Mouse (Mus musculus) forebrain, embryonic 10.5 days (tissue): ENCODE measurements around the gene Nkpd1. TPM values are rescaled to one million over a fixed set of nuclear protein-coding genes. Genes with fewer than 3 reads are reported as not detected.

Experiments used
- DNase-seq: peaks from one replicate; pipeline ENCODE4 v3.0.0-alpha.2; 2017; ENCODE audit warnings: low spot score; ENCODE audit errors: extremely low spot score
- H3K27ac ChIP-seq: fragments of 300-500 bp; sonication (generic); 2 replicates; pipeline ENCODE4 v1.5.1; 2016; ENCODE audit warnings: mild to moderate bottlenecking
- H3K27me3 ChIP-seq: fragments of 300-500 bp; sonication (generic); 2 replicates; pipeline ENCODE4 v1.6.1; 2016; ENCODE audit warnings: mild to moderate bottlenecking; ENCODE audit not compliant: poor library complexity, severe bottlenecking
- H3K36me3 ChIP-seq: fragments of 300-500 bp; sonication (generic); replicated peaks from 2 replicates; pipeline ENCODE4 v1.6.1; 2016; ENCODE audit warnings: mild to moderate bottlenecking, moderate library complexity
- H3K4me1 ChIP-seq: fragments of 300-500 bp; sonication (generic); 2 replicates; pipeline ENCODE4 v1.6.1; 2016
- H3K4me3 ChIP-seq: fragments of 300-500 bp; sonication (generic); 2 replicates; pipeline ENCODE4 v1.5.1; 2016; ENCODE audit warnings: mild to moderate bottlenecking, moderate library complexity
- H3K9me3 ChIP-seq: fragments of 300-500 bp; sonication (generic); 2 replicates; pipeline ENCODE4 v1.6.1; 2016; ENCODE audit warnings: mild to moderate bottlenecking, moderate library complexity
- WGBS: fragments of 180-500 bp; shearing (Covaris S2); methylation state at CpG from one replicate; pipeline ENCODE4 v1.1.7; 2016; 5-methylcytosine and 5-hydroxymethylcytosine counted together
- polyA plus RNA-seq: library from polyadenylated mRNA; unstranded; fragments of >200 nt; fragmentation: Nextera tagmentation; extraction: Ambion mirVana; gene quantifications from 2 replicates; pipeline ENCODE4 v1.2.1, GENCODE M21; 2016

Gene Nkpd1
- polyA plus RNA-seq, 1 experiment from 2014 or later: 0.06 TPM

DNA sequence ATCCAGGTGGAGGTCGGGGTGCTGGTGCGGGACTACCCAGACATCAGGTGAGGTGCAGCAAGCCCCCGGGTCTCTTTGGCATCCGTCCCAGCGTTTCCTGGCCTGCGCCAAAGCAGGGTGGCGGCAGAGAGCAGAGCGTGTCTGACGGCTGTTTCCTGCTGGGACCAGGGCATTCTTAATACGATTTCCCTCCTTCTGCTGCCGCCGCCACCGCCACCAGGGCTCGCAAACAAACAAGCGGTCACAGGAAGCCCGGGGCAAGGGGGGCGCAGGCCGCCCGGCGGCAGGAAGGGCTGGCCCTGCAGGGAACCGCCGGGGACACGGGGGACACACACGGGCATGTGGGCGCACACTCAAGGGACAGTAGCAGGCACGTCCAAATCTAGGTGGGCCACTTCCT lies 25.9 kb upstream of the Nkpd1 start:
- Histone ChIP-seq H3K4me3 (peak overlapping the region; percentile 41), H3K9me3 (no peaks in the 10 kb centered on the region), H3K4me1 (peaks cover 17% of the 10 kb centered on the region), H3K27ac (peak overlapping the region; percentile 56; the same call in 1 of the 2 replicates), H3K27me3 (peaks cover 71% of the 10 kb centered on the region), H3K36me3 (no peaks in the 10 kb centered on the region)
- DNase-seq: peak; percentile 46
- WGBS: 4% methylated on average over 25 of the region's 26 CpGs

DNA sequence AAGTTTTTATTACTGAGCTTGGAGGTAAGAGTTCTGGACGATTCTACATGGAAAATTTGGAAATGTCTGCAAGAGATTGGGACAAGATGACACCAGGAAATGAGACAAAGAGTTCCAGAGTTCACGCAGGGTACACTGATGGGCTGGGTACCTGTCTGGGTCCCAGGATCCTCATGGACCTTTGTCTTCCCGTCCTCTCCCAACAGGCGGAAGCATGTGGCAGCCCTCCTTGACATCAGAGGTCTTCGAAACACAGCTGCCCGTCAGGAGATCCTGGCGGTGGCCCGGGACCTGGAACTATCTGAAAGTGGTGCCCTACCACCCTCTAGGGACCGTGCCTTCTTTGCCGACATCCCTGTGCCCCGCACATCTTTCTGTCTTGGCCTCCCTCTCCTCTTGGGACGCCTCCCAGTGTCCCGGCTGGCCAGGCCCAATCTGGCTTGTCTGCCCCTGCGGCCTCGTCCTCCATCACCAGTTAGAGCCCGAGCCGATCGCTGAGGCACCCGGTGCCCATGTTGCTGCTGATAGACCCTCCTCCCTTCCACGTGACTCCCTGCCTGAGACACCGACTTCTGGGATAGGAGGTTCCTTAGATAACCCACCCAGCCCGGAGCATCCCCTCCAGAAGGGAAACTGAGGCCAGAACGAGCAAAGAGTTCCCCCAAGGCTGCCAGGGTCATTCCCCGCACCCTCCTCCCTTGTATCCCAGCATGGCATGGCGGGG lies 22.7 kb upstream of the Nkpd1 start:
- WGBS: 81% methylated on average over 25 of the region's 25 CpGs
- Histone ChIP-seq H3K36me3 (no peaks in the 10 kb centered on the region), H3K27me3 (peaks cover 39% of the 10 kb centered on the region), H3K4me3 (no peak overlapping the region), H3K9me3 (no peaks in the 10 kb centered on the region), H3K27ac (no peak overlapping the region), H3K4me1 (peaks cover 15% of the 10 kb centered on the region)
- no peak for DNase-seq

DNA sequence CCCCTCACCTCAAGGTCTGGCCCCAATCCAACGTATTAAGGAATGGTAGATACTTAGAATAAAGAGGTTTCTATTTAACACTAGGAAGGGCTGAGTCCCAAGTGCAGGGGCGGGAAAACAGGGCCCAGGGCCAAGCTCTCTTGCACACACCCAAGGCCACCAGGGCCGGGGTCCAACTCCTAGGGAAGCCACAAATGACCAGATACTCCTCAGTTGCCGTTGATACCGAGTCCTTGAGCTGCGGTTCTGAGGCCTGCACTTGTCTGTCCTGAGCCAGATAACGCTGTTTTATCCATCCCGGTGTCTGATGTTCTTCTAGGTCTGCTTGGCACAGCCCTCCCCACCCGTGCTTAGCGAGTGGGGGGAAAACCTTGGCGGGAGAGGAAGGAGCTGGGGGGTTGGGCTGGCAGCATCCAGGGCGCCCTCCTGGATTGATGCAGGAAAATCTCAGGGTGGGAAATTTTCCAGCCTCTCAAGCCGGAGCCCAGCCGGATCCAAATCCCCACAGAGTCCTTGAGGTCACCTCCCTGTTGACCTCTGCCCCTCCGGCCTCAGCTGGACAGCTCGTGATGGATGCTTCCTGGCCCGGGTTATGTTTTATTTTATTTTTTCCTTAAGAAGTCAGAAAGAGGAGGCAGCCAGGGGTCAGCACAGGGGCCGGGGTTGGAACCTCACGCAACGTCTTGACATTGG lies 22.0 kb upstream of the Nkpd1 start:
- Histone ChIP-seq H3K4me3 (no peak overlapping the region), H3K27ac (no peak overlapping the region), H3K27me3 (peaks cover 32% of the 10 kb centered on the region), H3K4me1 (peaks cover 15% of the 10 kb centered on the region), H3K9me3 (no peaks in the 10 kb centered on the region), H3K36me3 (no peaks in the 10 kb centered on the region)
- 79% methylated on average over 20 of the region's 20 CpGs for WGBS
- DNase-seq: no peak

DNA sequence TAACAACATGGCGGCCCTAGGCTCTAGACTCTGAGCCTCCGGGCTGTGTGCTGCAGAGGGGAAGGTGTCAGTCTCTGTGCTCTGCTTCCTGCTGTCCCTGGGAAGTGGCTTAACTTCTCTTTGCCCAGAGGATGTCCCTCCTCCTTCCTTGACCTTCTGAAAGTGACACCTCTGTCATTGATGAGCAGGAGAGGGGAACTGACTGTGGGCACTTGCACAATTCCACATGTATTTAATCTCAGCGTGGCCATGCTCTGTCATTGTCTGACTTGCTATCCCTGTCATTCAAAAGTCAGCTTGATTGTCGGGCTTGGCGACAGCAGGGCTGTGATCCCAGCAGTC lies 21.5 kb upstream of the Nkpd1 start:
- Histone ChIP-seq H3K27me3 (peaks cover 27% of the 10 kb centered on the region), H3K9me3 (no peaks in the 10 kb centered on the region), H3K4me3 (no peak overlapping the region), H3K4me1 (peaks cover 15% of the 10 kb centered on the region), H3K27ac (no peak overlapping the region), H3K36me3 (no peaks in the 10 kb centered on the region)
- WGBS: 82% methylated on average over 5 of the region's 5 CpGs
- DNase-seq: no peak

DNA sequence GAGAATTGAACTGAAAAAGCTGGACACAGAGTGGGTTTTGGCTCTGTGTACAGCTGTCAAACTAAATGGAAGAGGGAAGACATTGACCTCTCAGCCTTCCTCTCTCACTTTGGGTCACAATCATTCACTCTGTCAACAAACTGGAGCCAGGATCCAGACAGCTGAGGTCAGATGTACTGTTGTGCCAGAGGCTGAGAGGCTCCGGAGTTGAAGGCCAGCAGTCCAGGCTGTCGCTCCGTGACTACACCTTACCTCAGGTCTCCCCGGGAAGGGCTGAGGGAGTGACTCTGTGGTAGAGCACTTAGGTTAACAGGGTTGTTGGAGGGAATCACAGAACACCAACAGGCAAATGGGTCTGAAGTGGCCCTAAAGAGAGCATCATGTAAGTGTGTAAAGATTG lies 19.3 kb upstream of the Nkpd1 start:
- Histone ChIP-seq H3K4me3 (no peak overlapping the region), H3K9me3 (no peaks in the 10 kb centered on the region), H3K36me3 (no peaks in the 10 kb centered on the region), H3K27ac (no peak overlapping the region), H3K4me1 (peaks cover 7% of the 10 kb centered on the region; the same call in 1 of the 2 replicates), H3K27me3 (peaks cover 5% of the 10 kb centered on the region)
- no peak for DNase-seq
- 89% methylated on average over 4 of the region's 4 CpGs for WGBS

DNA sequence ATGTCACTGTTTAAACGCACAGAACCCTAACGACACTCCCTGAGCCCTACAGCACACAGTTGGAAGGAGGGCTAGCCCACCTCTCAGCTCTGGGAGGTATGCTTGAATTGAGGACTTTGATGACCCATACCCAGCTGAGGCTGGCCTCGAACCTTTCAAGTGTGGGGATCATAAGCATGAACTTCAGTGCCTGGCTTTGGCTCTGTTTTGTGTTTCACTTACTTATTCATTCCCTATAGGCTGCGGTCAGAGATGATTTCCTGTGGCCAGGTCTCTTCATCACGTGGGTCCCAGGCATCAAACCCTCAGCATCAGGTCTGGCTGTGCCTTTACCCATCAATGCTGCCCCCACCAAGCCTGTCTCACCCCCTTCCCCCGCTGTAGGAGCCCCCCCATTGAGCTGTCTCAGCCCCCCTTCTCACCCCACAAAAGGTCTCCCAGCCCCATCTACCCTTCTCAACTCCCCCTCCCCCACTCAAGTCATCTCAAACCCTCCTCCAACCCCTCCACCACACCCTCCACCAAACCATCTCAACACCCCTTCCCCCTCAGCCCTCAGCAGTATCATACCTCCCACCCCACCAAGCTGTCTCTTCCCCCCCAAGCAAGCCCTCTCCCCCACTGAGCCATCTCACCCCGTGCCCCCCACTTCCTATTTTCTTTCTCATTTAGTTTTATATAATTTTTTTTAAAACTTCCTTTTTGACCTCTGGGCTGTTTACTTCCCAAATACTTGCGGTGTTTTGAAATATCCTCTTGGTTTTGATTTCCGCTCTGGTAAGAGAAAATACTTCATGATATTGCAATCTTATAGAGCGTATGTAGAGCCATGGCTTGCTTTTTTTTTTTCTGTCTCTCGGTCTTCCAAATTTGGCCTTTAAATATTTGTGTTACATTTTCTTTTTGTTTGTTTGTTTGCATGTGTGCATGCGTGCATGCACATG lies 16.9 kb upstream of the Nkpd1 start:
- no peak overlapping the region for H3K4me3 ChIP-seq
- no peak for DNase-seq
- no peaks in the 10 kb centered on the region for H3K9me3 ChIP-seq
- H3K27ac ChIP-seq: no peak overlapping the region
- no peaks in the 10 kb centered on the region for H3K36me3 ChIP-seq
- no peaks in the 10 kb centered on the region for H3K27me3 ChIP-seq
- peaks cover 7% of the 10 kb centered on the region; the same call in 1 of the 2 replicates for H3K4me1 ChIP-seq
- 76% methylated on average over 12 of the region's 12 CpGs for WGBS

DNA sequence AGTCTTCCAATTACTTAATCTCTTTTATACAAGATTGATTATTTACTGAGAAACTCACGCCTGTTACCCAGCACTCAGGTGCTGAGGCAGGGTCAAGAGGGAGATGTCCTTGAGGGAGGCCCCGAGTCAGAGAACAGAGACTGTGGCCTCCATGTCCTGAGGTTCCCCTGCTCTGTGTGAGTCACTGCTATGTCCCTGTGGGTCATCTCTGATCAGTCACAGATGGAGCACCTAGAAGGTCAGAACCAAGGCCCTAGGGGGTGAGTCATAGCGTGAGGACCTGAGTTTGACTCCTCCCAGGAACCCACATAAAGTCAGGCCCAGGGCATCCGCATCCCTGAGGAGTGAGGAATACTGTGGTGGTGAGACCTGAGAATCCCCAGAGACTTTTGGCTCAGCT lies 16.0 kb upstream of the Nkpd1 start:
- H3K27me3 ChIP-seq: peaks cover 7% of the 10 kb centered on the region; the same call in 1 of the 2 replicates
- no peak overlapping the region for H3K27ac ChIP-seq
- H3K36me3 ChIP-seq: no peaks in the 10 kb centered on the region
- no peak overlapping the region for H3K4me3 ChIP-seq
- 72% methylated on average over 4 of the region's 4 CpGs for WGBS
- H3K4me1 ChIP-seq: peaks cover 12% of the 10 kb centered on the region
- DNase-seq: no peak
- no peaks in the 10 kb centered on the region for H3K9me3 ChIP-seq

DNA sequence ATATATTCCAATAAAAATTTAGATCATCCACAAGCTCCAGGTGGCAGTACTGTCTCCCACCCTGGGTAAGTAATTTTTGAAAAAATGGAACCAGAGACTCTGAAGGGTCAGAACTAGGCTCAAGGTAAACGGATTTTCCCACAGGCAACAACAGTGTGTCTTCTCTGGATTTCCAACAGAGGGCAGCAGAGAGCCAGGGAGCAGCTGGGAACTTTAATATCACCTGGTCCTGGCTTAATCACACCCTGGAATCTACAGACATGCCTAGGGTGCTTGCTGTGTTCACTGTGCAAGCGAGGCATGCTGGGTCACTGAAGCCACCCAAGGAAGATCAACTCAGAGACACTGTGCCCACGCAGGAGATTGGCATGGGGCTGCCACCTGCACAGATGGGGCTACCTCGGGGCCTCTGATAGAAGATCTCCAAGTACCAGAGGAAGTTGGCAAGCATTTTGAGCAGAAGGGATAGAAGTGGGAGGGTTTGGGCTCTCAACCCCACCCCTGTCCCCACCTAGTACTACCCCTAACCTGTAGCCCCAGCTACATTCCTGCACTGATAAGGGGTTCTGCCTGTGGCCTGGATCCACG lies 14.1 kb upstream of the Nkpd1 start:
- WGBS: 39% methylated on average over 5 of the region's 5 CpGs
- DNase-seq: no peak
- no peak overlapping the region for H3K27ac ChIP-seq
- no peaks in the 10 kb centered on the region for H3K36me3 ChIP-seq
- H3K4me1 ChIP-seq: peaks cover 26% of the 10 kb centered on the region
- peaks cover 9% of the 10 kb centered on the region; the same call in 1 of the 2 replicates for H3K27me3 ChIP-seq
- no peaks in the 10 kb centered on the region for H3K9me3 ChIP-seq
- H3K4me3 ChIP-seq: no peak overlapping the region

DNA sequence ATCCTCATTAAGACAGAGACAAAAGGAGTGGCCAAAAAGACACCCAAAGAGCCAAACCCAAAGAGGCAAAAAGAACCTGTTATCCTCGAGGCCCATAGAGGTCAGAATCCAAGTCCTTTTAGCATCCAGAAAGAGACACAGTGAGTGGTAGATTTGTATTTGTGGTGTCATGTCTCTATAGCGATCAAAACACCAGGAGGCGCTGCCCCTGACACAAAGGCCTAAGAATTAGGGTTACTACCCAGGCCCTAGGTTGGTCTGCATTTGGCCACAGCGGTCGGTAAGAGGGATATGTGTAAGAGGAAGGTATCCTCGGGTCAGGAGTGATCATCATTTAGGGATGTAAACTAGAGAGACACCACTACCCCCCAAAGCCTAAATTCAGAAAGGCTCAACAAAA lies 11.3 kb upstream of the Nkpd1 start:
- H3K4me3 ChIP-seq: peak overlapping the region; percentile 60
- H3K9me3 ChIP-seq: no peaks in the 10 kb centered on the region
- H3K36me3 ChIP-seq: peaks cover 5% of the 10 kb centered on the region; the same call in 1 of the 2 replicates
- no peak overlapping the region for H3K27ac ChIP-seq
- peaks cover 31% of the 10 kb centered on the region for H3K4me1 ChIP-seq
- DNase-seq: no peak
- peaks cover 9% of the 10 kb centered on the region; the same call in 1 of the 2 replicates for H3K27me3 ChIP-seq
- WGBS: 24% methylated on average over 6 of the region's 6 CpGs

DNA sequence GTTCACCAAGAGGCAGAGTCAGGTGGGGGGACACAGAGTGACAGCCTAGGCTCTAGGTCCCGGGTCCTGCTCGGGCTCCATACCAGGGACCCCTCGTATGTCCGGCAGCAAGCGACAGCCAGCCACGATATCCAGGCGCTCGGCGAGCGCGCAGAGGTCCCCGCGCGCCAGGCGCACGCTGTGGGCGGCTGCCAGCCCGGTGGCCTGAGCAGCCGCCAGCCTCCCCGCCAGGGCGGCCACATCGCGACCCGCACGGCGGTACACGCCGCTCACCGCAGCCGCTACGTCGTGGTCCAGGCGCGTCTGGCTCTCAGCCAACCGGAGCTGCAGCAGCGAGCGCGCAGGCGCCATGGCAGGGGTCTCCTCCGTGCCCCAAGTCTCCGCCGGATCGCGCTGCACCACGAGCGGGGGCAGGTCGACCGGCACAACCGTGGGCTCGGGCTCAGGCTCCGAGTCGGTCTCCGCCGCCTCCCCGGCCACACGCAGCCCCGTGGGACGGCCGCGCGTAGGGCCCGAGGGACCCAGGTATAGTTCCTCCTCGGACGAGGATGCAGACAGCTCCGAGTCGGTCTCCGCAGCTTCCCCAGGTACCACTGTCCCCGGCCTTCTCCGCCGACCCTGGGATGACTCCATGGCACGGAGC lies 10.5 kb upstream of the Nkpd1 start:
- WGBS: under 1% methylated on average over 71 of the region's 71 CpGs
- peak overlapping the region; percentile 60 for H3K4me3 ChIP-seq
- peak; percentile 76 for DNase-seq
- H3K4me1 ChIP-seq: peaks cover 31% of the 10 kb centered on the region
- peaks cover 7% of the 10 kb centered on the region; the same call in 1 of the 2 replicates for H3K36me3 ChIP-seq
- H3K9me3 ChIP-seq: no peaks in the 10 kb centered on the region
- peaks cover 9% of the 10 kb centered on the region; the same call in 1 of the 2 replicates for H3K27me3 ChIP-seq
- H3K27ac ChIP-seq: peak overlapping the region; percentile 88

DNA sequence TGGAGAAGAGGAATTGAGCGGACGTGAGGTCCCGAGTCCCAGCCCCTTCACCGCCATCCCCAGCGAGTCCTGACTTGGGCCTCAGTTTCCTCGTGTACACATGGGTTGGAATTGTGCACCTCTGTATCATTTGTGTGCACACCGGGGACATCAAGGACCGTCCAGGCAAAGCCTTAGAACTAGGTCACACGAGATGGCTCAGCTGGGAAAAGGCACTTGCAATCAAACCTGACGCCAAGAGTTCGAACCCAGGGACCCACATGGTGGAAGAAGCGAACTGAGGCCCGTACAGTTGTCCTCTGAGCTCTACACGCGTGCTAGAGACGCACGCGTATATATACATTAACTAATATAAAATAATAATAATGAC lies 10.0 kb upstream of the Nkpd1 start:
- Histone ChIP-seq H3K36me3 (peaks cover 7% of the 10 kb centered on the region; the same call in 1 of the 2 replicates), H3K27ac (peak overlapping the region; percentile 88), H3K4me1 (peaks cover 31% of the 10 kb centered on the region), H3K27me3 (peaks cover 9% of the 10 kb centered on the region; the same call in 1 of the 2 replicates), H3K9me3 (no peaks in the 10 kb centered on the region), H3K4me3 (peak overlapping the region; percentile 60)
- no peak for DNase-seq
- WGBS: 4% methylated on average over 18 of the region's 18 CpGs
